ENCODE assay signal across 18 mouse cellular contexts in genomic region chr11:87531695-87532094, GRCm38 (mm10). TPM values are rescaled to one million over a fixed set of nuclear protein-coding genes. Genes with fewer than 3 reads are reported as not detected.
DNase-seq lines count a peak whose midpoint lies in the region; ATAC-seq and TF ChIP-seq lines count a peak whose summit lies in the region.
"Had no signal": no experiment of that assay in that cellular context is flagged by ENCODE, and none has a peak within 500 bp of the region (broad histone marks: within the 10 kb centered on the region; RNA-seq: fewer than 3 reads in every experiment).

No protein-coding gene starts in this region.

- H3K9me3 ChIP-seq in limb, embryonic 14.5 days (ENCODE audit: control insufficient read depth, low read length): no peaks in the 10 kb centered on the region
- no peaks in the 10 kb centered on the region for H3K9me3 ChIP-seq in limb, embryonic 10.5 days (replicated peaks)
- H3K9me3 ChIP-seq in CH12.LX (replicated peaks; ENCODE audit: low read length): no peaks in the 10 kb centered on the region
- H3K9me3 ChIP-seq: forebrain, embryonic 12.5 days; limb, embryonic 15.5 days; megakaryocyte, embryonic 14.5 days; neural tube, embryonic 12.5 days; stomach, embryonic 15.5 days had no signal

- H3K4me2 ChIP-seq in limb, embryonic 14.5 days (replicated peaks; ENCODE audit: low read depth, low read length, severe bottlenecking): no peak overlapping the region
- H3K4me2 ChIP-seq in CH12.LX (ENCODE audit: insufficient read depth, low read depth, poor library complexity, severe bottlenecking): no peak overlapping the region
- H3K4me2 ChIP-seq: forebrain, embryonic 12.5 days; limb, embryonic 15.5 days; neural tube, embryonic 12.5 days; stomach, embryonic 15.5 days had no signal

- TF ChIP-seq CTCF in CH12.LX (conservative IDR thresholded peaks at IDR 0.05 in 1 of 2, IDR thresholded peaks at IDR 0.05 in 1 of 2; ENCODE audit: low read depth in 2 of 2, low read length in 2 of 2): peak; percentile 46 to 71

- TF ChIP-seq POLR2A in limb, embryonic 14.5 days (IDR thresholded peaks at IDR 0.05; ENCODE audit: borderline replicate concordance, extremely low read depth, insufficient read depth, insufficient read length): no peak
- TF ChIP-seq POLR2A in CH12.LX (IDR thresholded peaks at IDR 0.05; ENCODE audit: low read depth, low read length): no peak

- peak; percentile 52 for TF ChIP-seq RAD21 in CH12.LX (IDR thresholded peaks at IDR 0.05; ENCODE audit: low read depth, low read length)

- ATAC-seq in CD4-positive, CD25-positive, alpha-beta regulatory T cell, adult 4 months: no peak
- no peak for ATAC-seq in limb, embryonic 14.5 days (ENCODE audit: low FRiP score, low read depth)
- ATAC-seq in granulocyte monocyte progenitor cell, adult 5-6 weeks (replicated peaks; ENCODE audit: poor library complexity, severe bottlenecking): no peak

- dilution Hi-C loops in CH12.LX (cut with MboI; ENCODE audit: extremely low pct_ligation_motif_present, extremely low pct_unique_long_range_greater_than_20kb, low sequenced_read_pairs): no loop called here

- H3K79me2 ChIP-seq in CH12.LX (replicated peaks; ENCODE audit: control insufficient read depth, extremely low read depth, insufficient read depth, poor library complexity, severe bottlenecking): no peaks in the 10 kb centered on the region

- DNase-seq in CD4-positive, CD25-positive, alpha-beta regulatory T cell, adult 2 months (ENCODE audit: low read depth, low spot score): peak; percentile 24
- peak; percentile 8 for DNase-seq in limb, embryonic 14.5 days (ENCODE audit: low spot score)
- DNase-seq in limb, embryonic 10.5 days (ENCODE audit: low spot score): no peak
- peak; percentile 43 for DNase-seq in CH12.LX (ENCODE audit: extremely low read depth)
- DNase-seq in c-Kit-positive CD71-positive TER-119-negative erythroid progenitor cells, embryonic 14.5 days (ENCODE audit: low read depth): peak; percentile 34
- DNase-seq in layer of hippocampus, adult 9-11 months: no peak
- DNase-seq: heart, postnatal 10 days; kidney, adult 18-20 months; right cerebral cortex, postnatal 14 days had no signal

- H3K4me3 ChIP-seq in limb, embryonic 14.5 days (replicated peaks; ENCODE audit: low read length): no peak overlapping the region
- no peak overlapping the region for H3K4me3 ChIP-seq in limb, embryonic 10.5 days
- H3K4me3 ChIP-seq in CH12.LX (replicated peaks in 1 of 3; ENCODE audit: low read depth in 2 of 3, low read length in 2 of 3, poor library complexity in 1 of 3): no peak overlapping the region
- H3K4me3 ChIP-seq: forebrain, embryonic 12.5 days; limb, embryonic 15.5 days; megakaryocyte, embryonic 14.5 days; neural tube, embryonic 12.5 days; stomach, embryonic 15.5 days had no signal

- no peaks in the 10 kb centered on the region for H3K4me1 ChIP-seq in limb, embryonic 14.5 days (ENCODE audit: control insufficient read depth, insufficient read depth, low read length)
- no peaks in the 10 kb centered on the region for H3K4me1 ChIP-seq in limb, embryonic 10.5 days
- peaks cover 5 to 15% of the 10 kb centered on the region in 2 experiments for H3K4me1 ChIP-seq in CH12.LX (ENCODE audit: control insufficient read depth in 1 of 2, insufficient read depth in 2 of 2)
- H3K4me1 ChIP-seq: forebrain, embryonic 12.5 days; limb, embryonic 15.5 days; megakaryocyte, embryonic 14.5 days; neural tube, embryonic 12.5 days; stomach, embryonic 15.5 days had no signal

- H3K9ac ChIP-seq in limb, embryonic 14.5 days (ENCODE audit: low read depth, low read length, severe bottlenecking): no peak overlapping the region
- H3K9ac ChIP-seq in CH12.LX (ENCODE audit: insufficient read depth, low read depth): no peak overlapping the region
- H3K9ac ChIP-seq: forebrain, embryonic 12.5 days; limb, embryonic 15.5 days; neural tube, embryonic 12.5 days; stomach, embryonic 15.5 days had no signal

- TF ChIP-seq EP300 in CH12.LX (IDR thresholded peaks at IDR 0.05; ENCODE audit: low read length): no peak

- in situ Hi-C loops in CH12.LX (cut with MboI; ENCODE audit: low pct_ligation_motif_present, low pct_unique_long_range_greater_than_20kb, low sequenced_read_pairs): no loop called here

- WGBS in limb, embryonic 14.5 days: 48% methylated on average over 6 of the region's 6 CpGs
- WGBS in limb, embryonic 10.5 days: 53% methylated on average over 6 of the region's 6 CpGs

- no peak overlapping the region for H3K27ac ChIP-seq in limb, embryonic 14.5 days (replicated peaks; ENCODE audit: low read depth, low read length)
- H3K27ac ChIP-seq in limb, embryonic 10.5 days: no peak overlapping the region
- no peak overlapping the region for H3K27ac ChIP-seq in CH12.LX (ENCODE audit: insufficient read depth, low read depth)
- H3K27ac ChIP-seq: forebrain, embryonic 12.5 days; limb, embryonic 15.5 days; neural tube, embryonic 12.5 days; stomach, embryonic 15.5 days had no signal

- H3K27me3 ChIP-seq in limb, embryonic 14.5 days (ENCODE audit: control insufficient read depth, insufficient read depth, low read length): no peaks in the 10 kb centered on the region
- no peaks in the 10 kb centered on the region for H3K27me3 ChIP-seq in limb, embryonic 10.5 days (ENCODE audit: low read depth, poor library complexity, severe bottlenecking)
- no peaks in the 10 kb centered on the region for H3K27me3 ChIP-seq in CH12.LX (replicated peaks)
- H3K27me3 ChIP-seq: forebrain, embryonic 12.5 days; limb, embryonic 15.5 days; neural tube, embryonic 12.5 days; stomach, embryonic 15.5 days had no signal

- no peaks in the 10 kb centered on the region for H3K36me3 ChIP-seq in limb, embryonic 14.5 days (ENCODE audit: control insufficient read depth, insufficient read depth, low read length)
- no peaks in the 10 kb centered on the region for H3K36me3 ChIP-seq in limb, embryonic 10.5 days
- H3K36me3 ChIP-seq in CH12.LX (replicated peaks in 1 of 2; ENCODE audit: control insufficient read depth in 1 of 2, insufficient read depth in 1 of 2, low read length in 1 of 2): no peaks in the 10 kb centered on the region
- H3K36me3 ChIP-seq: forebrain, embryonic 12.5 days; limb, embryonic 15.5 days; neural tube, embryonic 12.5 days; stomach, embryonic 15.5 days had no signal

TF ChIP-seq in CH12.LX, 34 proteins besides CTCF, POLR2A, EP300 and RAD21:
- TF ChIP-seq SIN3A (IDR thresholded peaks at IDR 0.05; ENCODE audit: low read length) (no peak), GABPA (IDR thresholded peaks at IDR 0.05; ENCODE audit: insufficient replicate concordance, low read depth, low read length) (no peak), USF2 (conservative IDR thresholded peaks at IDR 0.05; ENCODE audit: low read depth, low read length) (no peak), SMC3 (IDR thresholded peaks at IDR 0.05; ENCODE audit: low read depth, low read length) (peak; percentile 23; the same call in 1 of the 2 replicates)

RNA-seq across cellular contexts. Expression of gene Gm11492, which starts 34.8 kb away (rescaled TPM):
- not detected for polyA plus RNA-seq in CD4-positive, CD25-positive, alpha-beta regulatory T cell, adult 4 months (2017; shearing (Covaris generic))
- polyA plus RNA-seq in limb, embryonic 14.5 days (2012; rRNA removed): not detected in 2 replicates
- not detected in 2 replicates for polyA plus RNA-seq in limb, embryonic 14.5 days (2014; fragmentation: Nextera tagmentation; extraction: Ambion mirVana)
- polyA plus RNA-seq in limb, embryonic 10.5 days (2016; fragmentation: Nextera tagmentation; extraction: Ambion mirVana): not detected in 2 replicates
- total RNA-seq in CH12.LX (2012; rRNA removed) (not detected in 2 replicates), CH12.LX (2014; rRNA removed) (not detected in 2 replicates)
- polyA plus RNA-seq in CH12.LX (2012; ENCODE audit: insufficient read length, low read depth): not detected in 2 replicates
- total RNA-seq in granulocyte monocyte progenitor cell, adult 5-6 weeks (2014; fragmentation: Nextera tagmentation): not detected in 2 replicates
- total RNA-seq in granulocyte monocyte progenitor cell, adult 5-6 weeks (2017): not detected in 2 replicates
- total RNA-seq: gastrocnemius, postnatal 4 days; heart, postnatal 10 days; layer of hippocampus, postnatal 10 days had no signal
- polyA plus RNA-seq: forebrain, embryonic 12.5 days; limb, embryonic 15.5 days; neural tube, embryonic 12.5 days; stomach, embryonic 15.5 days had no signal

RNA-seq across cellular contexts. Expression of gene Sept4, which starts 37.0 kb away (rescaled TPM):
- 1 to 10 TPM; 1.5 to 3.7 TPM for polyA plus RNA-seq in CD4-positive, CD25-positive, alpha-beta regulatory T cell, adult 4 months (2017; shearing (Covaris generic))
- polyA plus RNA-seq in limb, embryonic 14.5 days (2012; rRNA removed): 20.4 and 25.8 TPM in 2 replicates
- polyA plus RNA-seq in limb, embryonic 14.5 days (2014; fragmentation: Nextera tagmentation; extraction: Ambion mirVana): 20.5 and 25.7 TPM in 2 replicates
- 4.8 and 6.0 TPM in 2 replicates for polyA plus RNA-seq in limb, embryonic 10.5 days (2016; fragmentation: Nextera tagmentation; extraction: Ambion mirVana)
- total RNA-seq in CH12.LX (2012; rRNA removed) (1.5 and 1.7 TPM in 2 replicates), CH12.LX (2014; rRNA removed) (0.32 TPM in 1 of 2 replicates, not detected in the other)
- polyA plus RNA-seq in CH12.LX (2012; ENCODE audit: insufficient read length, low read depth): 0.42 and 1.5 TPM in 2 replicates
- 4.7 TPM in 1 of 2 replicates, not detected in the other for total RNA-seq in granulocyte monocyte progenitor cell, adult 5-6 weeks (2014; fragmentation: Nextera tagmentation)
- 1.3 TPM in 1 of 2 replicates, not detected in the other for total RNA-seq in granulocyte monocyte progenitor cell, adult 5-6 weeks (2017)

Comparison
In these comparisons a context has a peak if more than half of its experiments do, and no peak if none do; other contexts are left out.
1. DNase-seq: peak in CD4-positive, CD25-positive, alpha-beta regulatory T cell, adult 2 months (single experiment), limb, embryonic 14.5 days (single experiment), CH12.LX (single experiment) and c-Kit-positive CD71-positive TER-119-negative erythroid progenitor cells, embryonic 14.5 days (single experiment); none in limb, embryonic 10.5 days (single experiment) and layer of hippocampus, adult 9-11 months (single experiment).